Mouse (Mus musculus) hindbrain, postnatal 0 days (tissue): ENCODE measurements around the gene Fam219a. TPM values are rescaled to one million over a fixed set of nuclear protein-coding genes. Genes with fewer than 3 reads are reported as not detected.

Experiments used
- ATAC-seq: fragments of 200-750 bp; cut with Nextera tagmentation; 2 replicates; pipeline ENCODE4 v1.8.0; 2017; ENCODE audit warnings: mild to moderate bottlenecking, moderate TSS enrichment, moderate library complexity
- DNase-seq: peaks from one replicate; pipeline ENCODE4 v3.0.0-alpha.2; 2015; ENCODE audit warnings: low spot score
- H3K27ac ChIP-seq: fragments of 300-500 bp; sonication (generic); 2 replicates; pipeline ENCODE4 v1.5.1; 2014; ENCODE audit warnings: mild to moderate bottlenecking
- H3K27me3 ChIP-seq: fragments of 300-500 bp; sonication (generic); 2 replicates; pipeline ENCODE4 v1.6.1; 2014; ENCODE audit warnings: low read length, mixed read lengths; ENCODE audit not compliant: insufficient read depth
- H3K36me3 ChIP-seq: fragments of 300-500 bp; sonication (generic); 2 replicates; pipeline ENCODE4 v1.6.1; 2014; ENCODE audit warnings: low read length, mixed read lengths; ENCODE audit not compliant: insufficient read depth
- H3K4me1 ChIP-seq: fragments of 300-500 bp; sonication (generic); 2 replicates; pipeline ENCODE4 v1.6.1; 2014; ENCODE audit warnings: antibody characterized with exemption, low read length, mixed read lengths; ENCODE audit not compliant: insufficient read depth
- H3K4me2 ChIP-seq: fragments of 300-500 bp; sonication (generic); 2 replicates; pipeline ENCODE4 v1.6.1; 2014; ENCODE audit warnings: low read depth, mild to moderate bottlenecking, low read length, moderate library complexity, mixed read lengths
- H3K4me3 ChIP-seq: fragments of 300-500 bp; sonication (generic); 2 replicates; pipeline ENCODE4 v1.5.1; 2014; ENCODE audit warnings: low read length
- H3K9ac ChIP-seq: fragments of 300-500 bp; sonication (generic); replicated peaks from 2 replicates; pipeline ENCODE4 v1.6.1; 2014; ENCODE audit warnings: mild to moderate bottlenecking, low read length, moderate library complexity, mixed read lengths
- H3K9me3 ChIP-seq: fragments of 300-500 bp; sonication (generic); 2 replicates; pipeline ENCODE4 v1.6.1; 2016; ENCODE audit warnings: low read length, mixed read lengths
- CTCF ChIP-seq: IDR thresholded peaks from 2 replicates; pipeline ENCODE4 v1.5.1; 2016; ENCODE audit warnings: antibody characterized with exemption, control low read depth, low read depth
- WGBS: fragments of 180-500 bp; shearing (Covaris S2); extraction: QIAGEN DNeasy Blood & Tissue Kit; methylation state at CpG from one replicate; pipeline ENCODE4 v1.1.7; 2014; 5-methylcytosine and 5-hydroxymethylcytosine counted together
- polyA plus RNA-seq: library from polyadenylated mRNA; unstranded; fragments of >200 nt; fragmentation: Nextera tagmentation; extraction: Ambion mirVana; gene quantifications from 2 replicates; pipeline ENCODE4 v1.2.1, GENCODE M21; 2015
- total RNA-seq: library from RNA; depleted of rRNA; stranded (reverse); fragments of >200 nt; gene quantifications from 2 replicates; pipeline ENCODE4 v1.2.3, GENCODE M21; 2014

Fam219a gene
- total and polyA plus RNA-seq, 2 experiments from 2014 or later, result 17.7 to 136 TPM

DNA sequence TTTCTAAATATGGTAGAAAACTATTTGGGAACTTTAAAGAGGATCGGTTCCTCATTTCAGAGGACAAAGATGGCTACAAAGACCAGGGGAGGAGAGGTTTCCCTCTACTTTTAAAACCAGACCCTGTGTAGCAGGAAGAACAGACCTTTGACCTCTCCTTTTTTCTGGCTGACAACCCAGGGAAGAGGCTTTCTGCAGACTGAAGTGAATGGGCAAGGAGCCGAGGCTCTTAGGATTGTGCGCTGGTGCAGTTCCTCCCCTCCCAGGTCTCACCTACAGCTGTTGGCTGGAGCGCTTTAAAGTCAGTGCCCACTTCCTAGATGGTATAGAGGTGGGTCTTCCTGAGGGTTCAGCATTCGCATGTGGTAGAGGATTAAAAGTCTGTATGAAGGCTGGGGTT lies 72.3 kb downstream of the Fam219a start:
- Histone ChIP-seq H3K27ac (no peak overlapping the region), H3K36me3 (no peaks in the 10 kb centered on the region), H3K4me1 (peaks cover 11% of the 10 kb centered on the region; the same call in 1 of the 2 replicates), H3K9me3 (no peaks in the 10 kb centered on the region), H3K27me3 (peaks cover 8% of the 10 kb centered on the region; the same call in 1 of the 2 replicates), H3K4me2 (peak overlapping the region; percentile 41), H3K4me3 (no peak overlapping the region), H3K9ac (0 out of 2 replicates have a peak overlapping the region, but pooled peaks have one; percentile 35)
- TF ChIP-seq CTCF, result no peak
- ATAC-seq (no peak), DNase-seq (no peak)
- 49% methylated on average over 5 of the region's 5 CpGs for WGBS

GRCm38 (mm10) chr4:41495850-41496249 lies 73.5 kb downstream of the Fam219a start:
- TF ChIP-seq CTCF, result no peak

GRCm38 (mm10) chr4:41495076-41495475 lies 74.3 kb downstream of the Fam219a start:
- Histone ChIP-seq H3K4me2 (no peak overlapping the region), H3K9me3 (no peaks in the 10 kb centered on the region), H3K36me3 (no peaks in the 10 kb centered on the region), H3K4me1 (peaks cover 11% of the 10 kb centered on the region; the same call in 1 of the 2 replicates), H3K4me3 (no peak overlapping the region), H3K27me3 (peaks cover 8% of the 10 kb centered on the region; the same call in 1 of the 2 replicates), H3K9ac (no peak overlapping the region), H3K27ac (peak overlapping the region; percentile 55)
- no peak for DNase-seq
- 70% methylated on average over 4 of the region's 4 CpGs for WGBS
- TF ChIP-seq CTCF, result no peak
- ATAC-seq, result no peak

More at GRCm38 (mm10) chr4:41495850-41496249, 73.5 kb downstream of the Fam219a start:
- no peaks in the 10 kb centered on the region for H3K36me3 ChIP-seq
- no peak overlapping the region for H3K4me2 ChIP-seq
- ATAC-seq (peak; percentile 75), DNase-seq (peak; percentile 85)
- peaks cover 11% of the 10 kb centered on the region; the same call in 1 of the 2 replicates for H3K4me1 ChIP-seq
- H3K4me3 ChIP-seq, result no peak overlapping the region
- H3K9ac ChIP-seq, result no peak overlapping the region
- WGBS, result 38% methylated on average over 11 of the region's 11 CpGs
- no peaks in the 10 kb centered on the region for H3K9me3 ChIP-seq
- peaks cover 8% of the 10 kb centered on the region; the same call in 1 of the 2 replicates for H3K27me3 ChIP-seq
- no peak overlapping the region for H3K27ac ChIP-seq

- Histone ChIP-seq H3K9ac (no peak overlapping the region), H3K27me3 (peaks cover 8% of the 10 kb centered on the region; the same call in 1 of the 2 replicates), H3K4me3 (no peak overlapping the region), H3K9me3 (no peaks in the 10 kb centered on the region), H3K36me3 (no peaks in the 10 kb centered on the region), H3K4me2 (no peak overlapping the region), H3K4me1 (peaks cover 11% of the 10 kb centered on the region; the same call in 1 of the 2 replicates), H3K27ac (no peak overlapping the region)
- no peak for TF ChIP-seq CTCF
- ATAC-seq, result no peak
- WGBS, result 44% methylated on average over 3 of the region's 3 CpGs
- DNase-seq, result no peak
These were observed 75.0 kb downstream of the Fam219a start for GRCm38 (mm10) chr4:41494378-41494777.

DNA sequence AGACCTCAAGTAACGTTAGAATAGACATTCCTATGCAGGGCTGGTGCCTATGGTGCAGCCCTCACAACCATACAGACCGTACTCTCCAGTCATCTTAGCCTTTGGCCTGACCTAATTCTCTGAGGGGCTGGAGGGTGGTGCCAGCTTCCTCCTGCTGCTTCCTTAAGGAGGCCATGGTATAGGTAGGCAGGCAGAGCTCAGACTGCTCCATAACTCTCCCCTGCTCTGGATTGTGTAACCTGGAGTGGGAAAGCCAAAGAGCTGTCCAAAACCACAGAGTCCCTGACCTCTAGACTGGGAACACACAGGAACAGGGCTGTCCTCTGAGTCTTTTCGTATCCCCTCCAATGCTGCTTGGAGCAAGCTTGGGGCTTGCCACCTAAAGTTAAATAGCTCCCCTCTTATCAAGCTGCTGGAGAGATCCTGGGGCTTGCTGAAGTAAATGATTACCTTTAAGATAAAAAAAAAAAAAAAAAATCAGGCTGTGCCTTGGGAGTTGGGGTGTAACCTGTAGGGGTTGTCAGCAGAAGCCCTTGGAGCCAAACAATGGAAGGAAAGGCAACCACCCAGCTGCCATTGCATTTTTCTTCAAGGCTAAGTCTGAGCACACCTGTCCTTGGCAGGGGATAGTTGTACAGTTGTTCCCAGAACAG lies 75.7 kb downstream of the Fam219a start:
- Histone ChIP-seq H3K4me3 (no peak overlapping the region), H3K4me2 (no peak overlapping the region), H3K9me3 (no peaks in the 10 kb centered on the region), H3K4me1 (peaks cover 8% of the 10 kb centered on the region; the same call in 1 of the 2 replicates), H3K27ac (no peak overlapping the region), H3K27me3 (peaks cover 7% of the 10 kb centered on the region; the same call in 1 of the 2 replicates), H3K36me3 (no peaks in the 10 kb centered on the region), H3K9ac (no peak overlapping the region)
- DNase-seq (no peak), ATAC-seq (no peak)
- TF ChIP-seq CTCF, result no peak
- 73% methylated on average over 3 of the region's 3 CpGs for WGBS

DNA sequence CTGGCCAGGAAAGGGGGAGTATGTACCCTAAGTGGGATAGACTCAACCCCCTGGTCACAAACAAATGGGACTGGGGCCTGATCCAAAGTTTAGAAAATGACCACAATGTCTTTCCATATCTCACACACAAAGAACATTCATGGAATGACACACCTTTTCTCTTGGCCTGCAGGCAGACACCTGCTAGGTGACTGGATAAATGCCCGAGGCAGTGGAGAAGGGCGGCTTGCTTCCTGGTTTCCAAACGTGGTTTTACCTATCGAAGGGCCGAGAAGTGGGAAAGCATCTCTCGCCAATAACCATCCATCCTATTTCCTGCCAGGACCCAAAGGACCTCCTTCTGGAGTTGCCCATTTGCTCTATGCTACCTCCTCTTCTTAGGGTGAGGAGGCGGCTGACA lies 76.4 kb downstream of the Fam219a start:
- H3K9me3 ChIP-seq, result no peaks in the 10 kb centered on the region
- WGBS, result 85% methylated on average over 7 of the region's 7 CpGs
- no peak for TF ChIP-seq CTCF
- no peak for DNase-seq
- ATAC-seq, result no peak
- 0 out of 2 replicates have a peak, but pooled peaks cover 2% of the 10 kb centered on the region for H3K4me1 ChIP-seq
- H3K27me3 ChIP-seq, result peaks cover 5% of the 10 kb centered on the region; the same call in 1 of the 2 replicates
- no peak overlapping the region for H3K4me3 ChIP-seq
- H3K36me3 ChIP-seq, result no peaks in the 10 kb centered on the region
- no peak overlapping the region for H3K9ac ChIP-seq
- no peak overlapping the region for H3K4me2 ChIP-seq
- no peak overlapping the region for H3K27ac ChIP-seq

DNA sequence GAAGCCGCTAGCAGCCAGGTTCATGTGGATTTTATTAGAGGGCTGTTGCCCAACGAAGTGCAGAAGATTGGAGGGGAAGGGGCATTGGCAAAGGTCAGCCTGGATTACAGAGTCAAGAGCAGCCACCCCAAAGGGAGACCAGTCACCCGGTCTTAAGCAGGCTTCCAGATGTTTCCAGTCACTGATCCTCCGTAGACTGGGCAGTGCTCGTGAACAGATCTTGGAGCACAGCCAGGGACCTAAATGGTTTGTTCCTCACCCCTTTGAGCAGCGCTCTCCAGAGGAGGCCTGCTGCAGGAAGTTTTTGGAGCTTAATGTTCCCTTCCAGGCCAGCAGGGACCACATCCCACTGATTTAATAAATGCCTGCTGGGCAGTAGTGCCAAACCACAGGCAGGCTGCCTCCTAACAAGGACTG lies 87.7 kb downstream of the Fam219a start:
- WGBS, result 34% methylated on average over 6 of the region's 6 CpGs
- Histone ChIP-seq H3K9me3 (no peaks in the 10 kb centered on the region), H3K4me3 (no peak overlapping the region), H3K36me3 (0 out of 2 replicates have a peak, but pooled peaks cover 6% of the 10 kb centered on the region), H3K4me2 (no peak overlapping the region), H3K27ac (peak overlapping the region; percentile 58), H3K27me3 (no peaks in the 10 kb centered on the region), H3K9ac (no peak overlapping the region), H3K4me1 (no peaks in the 10 kb centered on the region; the same call in 1 of the 2 replicates)
- DNase-seq (peak; percentile 47), ATAC-seq (peak; percentile 51; the same call in 1 of the 2 replicates)
- no peak for TF ChIP-seq CTCF
